Mouse (Mus musculus) gonadal fat pad, adult 2 months (tissue): ENCODE data around the gene Ppara. TPM values are rescaled to one million over a fixed set of nuclear protein-coding genes. Genes with fewer than 3 reads are reported as not detected.

Experiments used
- DNase-seq: peaks from one replicate; pipeline ENCODE4 v3.0.0-alpha.2; 2012; ENCODE audit warnings: low read depth
- polyA plus RNA-seq: library from polyadenylated mRNA; depleted of rRNA; stranded (reverse); fragments of >200 nt; gene quantifications from 2 replicates; pipeline ENCODE4 v1.2.3, GENCODE M21; 2012; rRNA removed

Ppara gene
- 3.6 and 3.8 TPM in 2 replicates for polyA plus RNA-seq

- no peak for DNase-seq
Observed at GRCm38 (mm10) chr15:85734571-85735033, at the start of gene Ppara. TSS of gene Ppara (plus strand) at chr15:85734983.

GRCm38 (mm10) chr15:85686641-85687395 lies 48.0 kb upstream of the Ppara start:
- no peak for DNase-seq

- DNase-seq, result no peak
Observed at GRCm38 (mm10) chr15:85687630-85688410, 47.0 kb upstream of the Ppara start.

- no peak for DNase-seq
Observed at GRCm38 (mm10) chr15:85688734-85689133, 46.0 kb upstream of the Ppara start.

- no peak for DNase-seq
Observed at GRCm38 (mm10) chr15:85689523-85689922, 45.3 kb upstream of the Ppara start.

- no peak for DNase-seq
Observed at GRCm38 (mm10) chr15:85690058-85690457, 44.7 kb upstream of the Ppara start.

GRCm38 (mm10) chr15:85690875-85691274 lies 43.9 kb upstream of the Ppara start:
- DNase-seq, result no peak

GRCm38 (mm10) chr15:85693115-85693514 lies 41.7 kb upstream of the Ppara start:
- no peak for DNase-seq

- no peak for DNase-seq
Observed at GRCm38 (mm10) chr15:85693819-85694218, 41.0 kb upstream of the Ppara start.

- no peak for DNase-seq
Observed at GRCm38 (mm10) chr15:85694379-85694778, 40.4 kb upstream of the Ppara start.

- DNase-seq, result no peak
Observed at GRCm38 (mm10) chr15:85695304-85695703, 39.5 kb upstream of the Ppara start.

- DNase-seq, result no peak
Observed at GRCm38 (mm10) chr15:85698345-85699034, 36.3 kb upstream of the Ppara start.

- DNase-seq, result no peak
Observed at GRCm38 (mm10) chr15:85699452-85699851, 35.3 kb upstream of the Ppara start.

GRCm38 (mm10) chr15:85699862-85700501 lies 34.8 kb upstream of the Ppara start:
- DNase-seq, result no peak

GRCm38 (mm10) chr15:85700716-85701115 lies 34.1 kb upstream of the Ppara start:
- DNase-seq, result no peak

GRCm38 (mm10) chr15:85701128-85701930 lies 33.5 kb upstream of the Ppara start:
- DNase-seq, result no peak

- no peak for DNase-seq
Observed at GRCm38 (mm10) chr15:85702411-85702951, 32.3 kb upstream of the Ppara start.

GRCm38 (mm10) chr15:85703194-85703641 lies 31.6 kb upstream of the Ppara start:
- DNase-seq, result no peak

GRCm38 (mm10) chr15:85703858-85704257 lies 30.9 kb upstream of the Ppara start:
- no peak for DNase-seq

- DNase-seq, result no peak
Observed at GRCm38 (mm10) chr15:85704341-85705012, 30.3 kb upstream of the Ppara start.
